Mouse (Mus musculus) forebrain, embryonic 10.5 days (tissue): ENCODE measurements around the gene Depdc5. TPM values are rescaled to one million over a fixed set of nuclear protein-coding genes. Genes with fewer than 3 reads are reported as not detected.
A peak's percentile ranks its signal among the peaks of the same experiment; 100 is the strongest.
"Not testable (repeated sequence)": the region's sequence is repeated elsewhere in the genome, so short reads cannot be mapped to it uniquely, and the experiment has no call there.

Experiments used
- DNase-seq: peaks from one replicate; pipeline ENCODE4 v3.0.0-alpha.2; 2017; ENCODE audit warnings: low spot score; ENCODE audit errors: extremely low spot score
- H3K27ac ChIP-seq: fragments of 300-500 bp; sonication (generic); 2 replicates; pipeline ENCODE4 v1.5.1; 2016; ENCODE audit warnings: mild to moderate bottlenecking
- H3K27me3 ChIP-seq: fragments of 300-500 bp; sonication (generic); 2 replicates; pipeline ENCODE4 v1.6.1; 2016; ENCODE audit warnings: mild to moderate bottlenecking; ENCODE audit not compliant: poor library complexity, severe bottlenecking
- H3K36me3 ChIP-seq: fragments of 300-500 bp; sonication (generic); replicated peaks from 2 replicates; pipeline ENCODE4 v1.6.1; 2016; ENCODE audit warnings: mild to moderate bottlenecking, moderate library complexity
- H3K4me1 ChIP-seq: fragments of 300-500 bp; sonication (generic); 2 replicates; pipeline ENCODE4 v1.6.1; 2016
- H3K4me3 ChIP-seq: fragments of 300-500 bp; sonication (generic); 2 replicates; pipeline ENCODE4 v1.5.1; 2016; ENCODE audit warnings: mild to moderate bottlenecking, moderate library complexity
- H3K9me3 ChIP-seq: fragments of 300-500 bp; sonication (generic); 2 replicates; pipeline ENCODE4 v1.6.1; 2016; ENCODE audit warnings: mild to moderate bottlenecking, moderate library complexity
- WGBS: fragments of 180-500 bp; shearing (Covaris S2); methylation state at CpG from one replicate; pipeline ENCODE4 v1.1.7; 2016; 5-methylcytosine and 5-hydroxymethylcytosine counted together
- polyA plus RNA-seq: library from polyadenylated mRNA; unstranded; fragments of >200 nt; fragmentation: Nextera tagmentation; extraction: Ambion mirVana; gene quantifications from 2 replicates; pipeline ENCODE4 v1.2.1, GENCODE M21; 2016

Gene Depdc5
- polyA plus RNA-seq, result 37.2 and 39.9 TPM in 2 replicates

DNA sequence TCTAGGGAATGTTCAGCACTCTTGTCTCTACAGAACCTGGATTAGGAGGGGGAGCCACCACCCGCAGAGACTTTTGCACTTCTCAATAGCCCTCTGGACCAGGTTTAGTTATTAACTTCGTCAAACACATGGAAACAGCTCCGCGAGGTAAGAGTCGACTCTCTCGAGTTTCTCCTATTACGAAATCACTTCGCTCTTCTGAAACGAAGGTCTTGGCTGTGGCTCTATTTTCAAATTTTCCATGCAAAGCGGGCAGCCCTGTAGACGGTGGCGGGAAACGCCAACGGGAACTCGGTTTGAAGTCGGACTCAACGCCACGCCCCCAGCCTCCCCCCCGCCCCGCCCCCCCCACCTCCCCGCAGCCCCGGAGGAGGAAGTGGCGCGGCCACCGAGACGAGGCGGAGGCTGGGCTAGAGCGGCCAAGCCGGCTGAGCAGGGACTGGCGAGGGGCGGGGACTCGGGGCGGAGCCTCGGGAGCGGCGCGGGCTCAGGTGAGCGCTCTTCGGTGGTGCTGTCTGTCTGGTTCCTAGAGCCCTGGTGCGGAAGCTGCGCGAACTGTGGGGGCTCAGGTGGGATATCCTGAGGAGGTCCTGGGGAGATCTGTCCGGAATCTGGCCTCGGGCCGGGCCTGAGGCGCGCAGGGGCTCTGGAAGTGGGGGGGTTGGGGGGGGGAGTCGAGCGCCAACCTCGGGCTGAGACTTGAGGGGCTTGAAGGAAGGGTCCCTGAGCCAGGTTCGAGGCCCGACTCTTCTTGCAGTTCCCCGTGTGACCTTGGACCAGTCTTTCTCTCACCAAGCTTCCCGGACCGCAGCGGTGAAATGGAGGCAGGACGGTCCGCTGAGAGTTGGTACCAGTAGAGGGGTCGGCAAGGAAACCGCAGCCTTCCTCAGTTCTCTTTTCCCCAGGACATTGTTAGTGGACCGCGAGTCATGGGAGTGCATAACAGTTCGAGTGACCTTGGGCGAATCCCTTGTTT, at the start of gene Depdc5:
Depdc5 (plus strand) TSS at position 449 of the 976 bp plus-strand sequence.
- peak within 1 kb of the TSS; percentile 81 for H3K4me3 ChIP-seq
- DNase-seq, result peak; percentile 92
- H3K9me3 ChIP-seq, result no peaks in the 10 kb centered on the region
- H3K27me3 ChIP-seq, result no peaks in the 10 kb centered on the region
- under 1% methylated on average over 64 of the region's 64 CpGs for WGBS
- peaks cover 21% of the 10 kb centered on the region for H3K36me3 ChIP-seq
- peak within 1 kb of the TSS; percentile 90 for H3K27ac ChIP-seq
- H3K4me1 ChIP-seq, result peaks cover 15% of the 10 kb centered on the region

DNA sequence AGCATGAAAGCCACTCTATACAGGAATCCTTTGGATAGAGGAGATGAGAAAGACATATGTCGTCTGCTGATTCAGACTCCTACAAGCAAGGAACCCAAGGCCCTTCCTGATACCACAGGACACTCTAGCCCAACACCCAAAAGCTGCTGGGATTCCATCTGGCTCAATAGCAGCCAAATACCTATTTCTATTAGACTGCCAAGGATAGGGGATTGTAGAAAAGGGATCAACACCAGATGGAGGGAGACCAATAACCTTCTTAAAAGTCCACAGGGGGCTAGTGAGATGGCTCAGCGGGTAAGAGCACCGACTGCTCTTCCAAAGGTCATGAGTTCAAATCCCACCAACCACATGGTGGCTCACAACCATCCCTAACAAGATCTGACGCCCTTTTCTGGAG, 48.1 kb upstream of the Depdc5 start:
- Histone ChIP-seq H3K4me1 (no peaks in the 10 kb centered on the region), H3K9me3 (no peaks in the 10 kb centered on the region), H3K27me3 (no peaks in the 10 kb centered on the region), H3K27ac (no peak overlapping the region), H3K4me3 (no peak overlapping the region), H3K36me3 (peaks cover 82% of the 10 kb centered on the region)
- 97% methylated on average over 4 of the region's 4 CpGs for WGBS
- DNase-seq, result no peak

DNA sequence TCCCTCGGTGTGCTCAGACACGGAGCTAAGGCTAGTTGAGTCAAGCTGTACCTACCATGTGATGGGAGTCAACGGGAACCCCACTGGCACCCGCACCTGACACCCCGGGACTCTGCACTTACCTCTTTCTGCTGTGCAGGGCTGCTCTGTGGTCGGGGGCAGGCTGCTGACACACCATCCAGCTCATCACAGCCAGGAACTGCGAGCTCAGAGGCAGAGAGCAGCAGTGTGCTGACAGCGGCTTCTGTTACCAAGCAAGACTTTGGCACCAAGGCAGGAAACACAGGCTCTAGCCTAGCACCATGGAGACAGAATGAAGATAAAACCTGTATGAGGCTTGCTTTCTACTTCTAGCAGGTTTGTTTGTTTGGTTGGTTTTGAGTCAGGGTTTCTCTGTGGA, 43.0 kb upstream of the Depdc5 start:
- DNase-seq, result no peak
- Histone ChIP-seq H3K4me3 (no peak overlapping the region), H3K36me3 (peaks cover 87% of the 10 kb centered on the region), H3K27me3 (no peaks in the 10 kb centered on the region), H3K27ac (no peak overlapping the region), H3K4me1 (no peaks in the 10 kb centered on the region), H3K9me3 (no peaks in the 10 kb centered on the region)
- WGBS, result 94% methylated on average over 8 of the region's 8 CpGs

DNA sequence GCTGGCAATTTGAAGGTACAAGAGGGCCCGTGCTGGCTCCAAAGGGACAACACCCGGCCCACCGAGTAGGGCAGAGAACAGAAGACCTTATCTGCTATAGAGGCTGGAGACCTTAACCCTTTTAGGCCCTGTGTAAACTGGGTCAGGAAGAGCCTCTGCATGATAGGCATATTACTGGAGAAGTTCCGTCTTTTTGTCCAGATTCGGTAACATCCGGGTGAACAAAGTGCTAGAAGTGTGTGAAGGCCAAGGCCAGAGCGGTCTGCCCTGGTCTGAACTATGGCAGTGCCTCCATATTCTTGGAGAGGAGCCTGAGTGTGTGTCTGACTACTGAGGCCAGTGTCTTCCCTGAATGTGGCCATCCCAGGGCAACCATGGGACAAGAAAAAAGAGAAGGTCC, 36.5 kb upstream of the Depdc5 start, which contains the start of gene Gm20671:
Gm20671 (minus strand) TSS at position 101 of the 400 bp plus-strand sequence.
- DNase-seq, result no peak
- Histone ChIP-seq H3K9me3 (no peaks in the 10 kb centered on the region), H3K27ac (no peak within 1 kb of the TSS), H3K4me1 (no peaks in the 10 kb centered on the region), H3K4me3 (no peak within 1 kb of the TSS), H3K27me3 (no peaks in the 10 kb centered on the region), H3K36me3 (peaks cover 87% of the 10 kb centered on the region)
- 93% methylated on average over 7 of the region's 7 CpGs for WGBS

DNA sequence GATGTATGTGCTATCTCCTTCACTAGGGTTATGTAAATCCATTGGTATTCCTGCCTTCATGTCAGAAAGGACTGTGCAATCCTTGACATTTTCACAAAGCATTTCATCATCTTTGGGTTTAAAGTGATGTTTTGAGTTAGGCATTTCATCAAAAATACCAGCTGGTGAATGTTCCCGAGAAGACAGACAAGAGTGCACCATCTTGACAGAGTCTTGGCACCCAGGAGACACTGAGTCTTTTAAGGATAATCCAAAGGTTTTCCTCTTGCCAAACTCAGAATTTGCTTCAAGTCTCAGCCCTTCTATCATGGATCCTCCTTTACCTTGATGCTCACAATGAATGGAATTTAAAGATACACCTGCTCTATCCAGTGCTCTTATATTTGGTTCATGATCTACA, 34.7 kb upstream of the Depdc5 start:
- WGBS, result 98% methylated on average over 1 of the region's 1 CpGs
- H3K27ac ChIP-seq, DNase-seq, H3K4me1 ChIP-seq, H3K9me3 ChIP-seq, H3K4me3 ChIP-seq, H3K27me3 ChIP-seq: not testable (repeated sequence)
- H3K36me3 ChIP-seq, result peaks cover 90% of the 10 kb centered on the region

DNA sequence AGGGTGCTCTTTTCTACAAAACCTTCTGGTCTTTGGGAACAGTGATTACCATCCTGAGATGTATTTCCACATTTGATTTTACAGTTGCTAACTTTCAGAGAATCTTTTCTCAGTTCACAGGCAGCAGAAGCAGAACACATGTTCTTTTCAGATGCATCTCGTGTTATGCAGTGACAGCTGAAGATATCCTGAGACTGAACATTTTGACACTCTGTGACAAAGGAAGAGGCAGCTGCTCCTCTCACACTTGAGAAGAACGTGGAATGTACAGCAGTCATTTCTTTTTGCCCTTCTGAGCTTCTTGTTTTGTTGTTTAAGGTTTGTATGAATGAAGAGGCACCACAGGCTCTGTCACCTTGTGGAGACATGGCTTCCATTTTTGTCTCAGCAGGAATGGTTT, 33.4 kb upstream of the Depdc5 start:
- Histone ChIP-seq H3K4me3 (no peak overlapping the region), H3K36me3 (peaks cover 97% of the 10 kb centered on the region), H3K27me3 (no peaks in the 10 kb centered on the region), H3K4me1 (no peaks in the 10 kb centered on the region), H3K9me3 (no peaks in the 10 kb centered on the region), H3K27ac (no peak overlapping the region)
- WGBS, result 86% methylated on average over 2 of the region's 2 CpGs
- DNase-seq, result no peak

DNA sequence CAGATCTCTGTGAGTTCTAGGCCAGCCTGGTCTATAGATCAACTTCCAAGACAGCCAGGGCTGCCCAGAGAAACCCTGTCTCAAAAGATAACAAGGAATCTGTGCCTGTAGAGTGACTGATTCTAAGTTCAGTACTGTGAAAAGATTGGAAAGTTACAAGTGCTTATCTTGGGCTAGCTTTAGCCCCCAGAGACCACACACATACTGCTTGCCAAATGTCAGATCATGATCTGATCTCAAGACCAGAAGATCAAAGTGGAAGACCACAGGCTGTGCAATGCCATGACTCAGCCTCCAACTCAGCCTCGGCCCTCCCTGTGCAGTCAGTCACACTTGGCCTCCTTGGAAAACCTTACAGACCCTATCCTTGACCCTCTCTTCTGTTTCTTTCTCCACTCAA, 29.0 kb upstream of the Depdc5 start:
- WGBS, result 92% methylated on average over 1 of the region's 1 CpGs
- Histone ChIP-seq H3K36me3 (peaks cover 96% of the 10 kb centered on the region), H3K4me3 (no peak overlapping the region), H3K9me3 (no peaks in the 10 kb centered on the region), H3K27ac (no peak overlapping the region), H3K27me3 (no peaks in the 10 kb centered on the region), H3K4me1 (no peaks in the 10 kb centered on the region)
- DNase-seq, result no peak

DNA sequence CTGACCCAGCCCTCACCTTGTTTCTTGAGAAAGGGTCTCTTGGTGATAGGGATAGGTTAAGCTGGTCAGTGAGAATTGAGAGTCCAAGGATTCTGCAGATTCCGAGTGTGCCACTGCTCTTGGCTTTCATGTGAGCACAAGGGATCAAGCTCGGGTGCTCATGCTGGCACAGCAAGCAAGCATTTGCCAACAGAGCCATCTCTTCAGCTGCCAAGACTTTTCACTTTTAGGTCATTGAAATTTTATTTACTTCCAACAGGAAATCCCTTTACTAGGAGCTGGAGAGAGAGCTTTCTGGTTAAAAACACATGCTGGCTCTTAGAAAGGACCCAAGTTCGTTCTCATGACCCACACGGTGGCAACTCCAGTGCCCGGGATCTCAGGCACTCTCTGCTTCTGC, 26.5 kb upstream of the Depdc5 start:
- H3K9me3 ChIP-seq, result no peaks in the 10 kb centered on the region
- no peak overlapping the region for H3K4me3 ChIP-seq
- H3K27me3 ChIP-seq, result no peaks in the 10 kb centered on the region
- peaks cover 92% of the 10 kb centered on the region for H3K36me3 ChIP-seq
- no peak for DNase-seq
- H3K4me1 ChIP-seq, result no peaks in the 10 kb centered on the region
- 96% methylated on average over 5 of the region's 5 CpGs for WGBS
- H3K27ac ChIP-seq, result no peak overlapping the region

DNA sequence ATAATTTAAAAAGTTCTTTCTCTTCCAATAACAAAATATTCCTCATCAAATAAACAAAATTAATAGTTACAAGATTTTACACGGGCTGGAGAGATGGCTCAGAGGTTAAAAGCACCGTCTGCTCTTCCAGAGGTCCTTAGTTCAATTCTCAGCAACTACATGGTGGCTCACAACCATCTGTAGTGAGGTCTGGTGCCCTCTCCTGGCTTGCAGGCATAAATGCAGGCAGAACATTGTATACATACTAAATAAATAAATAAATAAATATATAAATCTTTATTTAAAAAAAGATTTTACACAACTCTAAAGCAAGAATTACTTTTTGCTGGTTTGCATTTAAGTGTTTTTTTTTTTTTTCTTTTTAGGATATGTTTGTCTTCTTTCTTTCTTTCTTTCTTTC, 23.5 kb upstream of the Depdc5 start:
- H3K27me3 ChIP-seq, result no peaks in the 10 kb centered on the region
- no peak overlapping the region for H3K4me3 ChIP-seq
- no peak for DNase-seq
- H3K36me3 ChIP-seq, result peaks cover 93% of the 10 kb centered on the region
- H3K9me3 ChIP-seq, result no peaks in the 10 kb centered on the region
- H3K27ac ChIP-seq, result no peak overlapping the region
- H3K4me1 ChIP-seq, result no peaks in the 10 kb centered on the region
- 94% methylated on average over 2 of the region's 2 CpGs for WGBS

DNA sequence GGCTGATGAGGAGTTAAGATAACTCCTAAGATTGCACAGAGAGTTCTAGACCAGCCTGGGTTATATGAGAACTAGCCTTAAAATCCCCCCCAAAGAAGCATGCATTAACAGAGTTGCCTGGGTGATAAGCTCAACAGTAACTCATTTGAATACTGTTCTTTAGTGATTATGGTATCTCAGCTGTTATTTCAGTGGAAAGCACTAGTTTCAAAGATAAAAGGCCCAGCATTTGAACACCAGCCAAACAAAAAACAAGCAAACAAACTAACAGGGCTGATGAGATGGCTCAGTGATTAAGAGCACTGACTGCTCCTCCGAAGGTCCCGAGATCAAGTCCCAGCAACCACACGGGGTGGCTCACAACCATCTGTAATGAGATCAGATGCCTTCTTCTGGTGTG, 14.3 kb upstream of the Depdc5 start:
- Histone ChIP-seq H3K36me3 (peaks cover 75% of the 10 kb centered on the region), H3K4me3 (no peak overlapping the region), H3K9me3 (0 out of 2 replicates have a peak, but pooled peaks cover 2% of the 10 kb centered on the region), H3K27ac (no peak overlapping the region), H3K4me1 (peaks cover 29% of the 10 kb centered on the region), H3K27me3 (no peaks in the 10 kb centered on the region)
- no peak for DNase-seq
- WGBS, result 95% methylated on average over 3 of the region's 3 CpGs

DNA sequence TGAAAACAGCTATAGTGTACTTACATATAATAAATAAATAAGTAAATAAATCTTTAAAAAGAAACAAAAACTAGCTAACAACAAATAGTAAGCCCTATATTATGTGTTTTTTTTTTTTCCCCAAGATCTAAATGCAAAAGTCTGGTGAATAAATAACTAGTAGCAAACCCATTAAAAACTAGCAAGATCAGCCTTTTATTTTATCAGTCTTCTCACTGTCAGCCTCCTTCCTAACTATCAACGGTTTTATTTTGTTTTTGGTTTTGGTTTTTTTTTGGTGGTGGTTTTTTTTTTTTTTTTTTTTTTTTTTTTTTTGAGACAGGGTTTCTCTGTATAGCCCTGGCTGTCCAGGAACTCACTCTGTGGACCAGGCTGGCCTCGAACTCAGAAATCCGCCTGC, 13.9 kb upstream of the Depdc5 start:
- not testable (repeated sequence) for DNase-seq, H3K27me3 ChIP-seq, H3K4me3 ChIP-seq, H3K9me3 ChIP-seq, H3K27ac ChIP-seq
- peaks cover 33% of the 10 kb centered on the region for H3K4me1 ChIP-seq
- H3K36me3 ChIP-seq, result peaks cover 71% of the 10 kb centered on the region
- 91% methylated on average over 3 of the region's 3 CpGs for WGBS

DNA sequence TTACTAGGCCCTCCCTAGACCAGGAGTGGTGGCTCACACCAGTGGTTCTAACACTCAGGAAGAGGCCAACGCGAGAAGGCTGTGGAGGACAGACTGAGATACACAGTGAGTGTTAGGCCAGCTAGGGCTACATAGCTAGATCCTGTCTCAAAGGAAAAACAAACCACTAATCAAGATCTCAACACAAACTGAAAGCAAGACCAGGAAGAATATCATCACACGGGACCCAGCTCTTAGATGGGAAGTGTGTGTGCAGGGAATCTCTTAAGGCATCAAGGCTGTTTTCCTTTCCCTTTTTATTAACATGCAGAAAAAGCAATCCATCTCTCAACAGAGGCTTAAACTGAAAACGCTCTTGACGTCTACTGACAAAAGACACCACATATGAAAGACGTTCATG, 11.5 kb upstream of the Depdc5 start:
- 80% methylated on average over 6 of the region's 6 CpGs for WGBS
- DNase-seq, result no peak
- Histone ChIP-seq H3K4me3 (peak overlapping the region; percentile 20; the same call in 1 of the 2 replicates), H3K27me3 (no peaks in the 10 kb centered on the region), H3K9me3 (0 out of 2 replicates have a peak, but pooled peaks cover 2% of the 10 kb centered on the region), H3K4me1 (peaks cover 35% of the 10 kb centered on the region), H3K36me3 (peaks cover 47% of the 10 kb centered on the region), H3K27ac (no peak overlapping the region)
